Mouse (Mus musculus) thymus, postnatal 36 days (tissue): ENCODE measurements around the gene Olfr1341.
A peak's percentile ranks its signal among the peaks of the same experiment; 100 is the strongest.

ENCODE experiments used
- DNase-seq, 2 experiments: peaks; one replicate each; pipeline ENCODE4 v3.0.0; 2022; ENCODE audit warnings: mixed read lengths in 2 of 2

The Olfr1341 gene

GRCm38 (mm10) chr4:118703223-118703622 is at the start of gene Olfr1341:
TSS of gene Olfr1341 (plus strand) at chr4:118703523.
- DNase-seq = no peak

DNA sequence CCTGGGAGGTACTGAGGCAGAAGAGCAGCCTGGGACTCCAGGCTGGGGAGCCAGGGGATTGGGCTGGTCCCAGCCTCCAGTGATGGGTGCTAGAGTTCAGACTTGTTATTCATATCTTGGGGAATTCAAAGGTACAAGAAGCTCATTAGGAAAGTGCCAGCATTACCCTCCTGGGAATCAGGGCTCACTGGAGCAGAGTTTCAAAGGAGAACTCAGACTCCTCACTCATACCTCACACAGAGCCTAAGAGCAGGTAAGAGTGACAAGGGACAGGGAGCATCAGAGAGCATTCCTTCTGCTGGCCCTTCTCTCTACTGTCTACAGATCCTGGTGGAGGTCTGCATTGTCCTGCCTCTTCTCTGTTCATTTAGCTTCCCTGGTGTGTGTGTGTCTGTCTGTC is 44.7 kb upstream of the Olfr1341 start, which contains the start of gene Olfr62:
TSS of gene Olfr62 (plus strand) at position 301 of the 400 bp plus-strand sequence.
- DNase-seq = no peak

GRCm38 (mm10) chr4:118687086-118687485 is 16.2 kb upstream of the Olfr1341 start:
- no peak for DNase-seq

DNA sequence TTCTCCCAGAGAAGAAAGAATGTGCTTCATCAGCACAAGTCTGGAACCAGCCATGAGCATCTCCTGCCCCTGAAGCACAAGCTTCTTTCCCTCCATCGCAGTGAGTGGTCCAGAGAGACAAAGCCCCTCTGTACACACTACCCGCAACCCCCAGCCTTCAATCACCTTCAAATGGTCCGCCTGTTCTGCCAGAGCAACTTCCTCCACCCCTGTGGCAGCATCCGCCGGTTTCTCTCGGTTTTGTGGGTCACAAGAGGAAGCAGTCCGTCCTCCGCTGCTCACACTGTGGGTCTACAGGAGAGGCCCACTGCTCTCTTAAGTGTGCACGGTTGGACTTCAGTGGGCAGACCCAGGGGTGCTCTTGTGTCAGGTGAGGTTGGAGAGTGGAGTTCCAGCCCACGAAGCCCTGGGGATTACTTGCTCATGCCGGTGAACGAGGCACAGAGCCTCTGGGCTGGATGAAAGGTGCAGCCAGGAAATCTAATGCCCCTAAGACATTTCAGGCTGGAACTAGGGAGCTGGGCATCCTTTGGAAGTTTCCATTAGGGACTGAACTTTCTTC is 10.8 kb upstream of the Olfr1341 start, which contains the start of gene Olfr1342:
TSS of gene Olfr1342 (minus strand) at position 345 of the 562 bp plus-strand sequence.
- peak; percentile 3 to 12 for DNase-seq

- no peak for DNase-seq
Measured at GRCm38 (mm10) chr4:118693812-118694211, 9.5 kb upstream of the Olfr1341 start.

- DNase-seq = no peak
Measured at GRCm38 (mm10) chr4:118708086-118708485, 4.8 kb downstream of the Olfr1341 start.

DNA sequence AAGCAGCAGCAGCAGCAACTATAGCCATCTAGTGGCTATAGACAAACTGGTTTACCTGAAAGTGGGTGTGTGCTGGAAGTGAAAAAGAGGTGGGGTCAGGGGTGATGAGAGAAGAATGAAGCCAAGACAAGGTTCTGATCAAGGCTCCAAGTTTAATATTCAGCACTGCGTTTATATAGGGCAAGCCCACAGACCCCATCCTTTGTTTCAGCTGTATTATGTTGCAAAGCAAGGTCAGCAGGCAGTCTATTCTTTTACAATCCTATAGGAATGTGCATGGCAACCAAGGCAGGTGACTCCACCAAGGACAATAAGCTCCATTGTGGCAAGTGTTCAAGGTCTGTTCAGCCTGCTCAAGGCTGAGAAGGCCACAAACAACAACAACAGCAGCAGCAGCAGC is 8.3 kb downstream of the Olfr1341 start:
- no peak for DNase-seq

DNA sequence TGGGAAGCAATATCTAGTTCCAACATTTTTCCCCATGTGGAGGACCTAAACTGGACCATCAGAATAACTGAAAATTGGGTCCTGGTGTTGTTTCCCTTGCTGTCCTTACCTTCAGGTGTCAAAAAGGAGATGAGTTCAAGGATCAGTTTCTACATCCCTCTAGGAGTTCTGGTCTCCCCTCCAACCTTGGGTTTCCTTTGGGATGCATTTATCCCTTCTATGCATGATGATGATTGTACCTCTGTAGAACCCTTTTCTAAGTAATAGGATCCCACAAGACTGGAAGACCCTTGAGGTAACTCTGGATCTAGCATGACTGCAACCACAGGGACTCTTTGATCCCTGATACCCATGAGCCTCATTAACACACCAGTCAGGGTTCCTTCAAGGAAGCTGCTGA is 16.5 kb downstream of the Olfr1341 start, which contains the start of gene Olfr1340:
TSS of gene Olfr1340 (plus strand) at position 301 of the 400 bp plus-strand sequence.
- DNase-seq = no peak

DNA sequence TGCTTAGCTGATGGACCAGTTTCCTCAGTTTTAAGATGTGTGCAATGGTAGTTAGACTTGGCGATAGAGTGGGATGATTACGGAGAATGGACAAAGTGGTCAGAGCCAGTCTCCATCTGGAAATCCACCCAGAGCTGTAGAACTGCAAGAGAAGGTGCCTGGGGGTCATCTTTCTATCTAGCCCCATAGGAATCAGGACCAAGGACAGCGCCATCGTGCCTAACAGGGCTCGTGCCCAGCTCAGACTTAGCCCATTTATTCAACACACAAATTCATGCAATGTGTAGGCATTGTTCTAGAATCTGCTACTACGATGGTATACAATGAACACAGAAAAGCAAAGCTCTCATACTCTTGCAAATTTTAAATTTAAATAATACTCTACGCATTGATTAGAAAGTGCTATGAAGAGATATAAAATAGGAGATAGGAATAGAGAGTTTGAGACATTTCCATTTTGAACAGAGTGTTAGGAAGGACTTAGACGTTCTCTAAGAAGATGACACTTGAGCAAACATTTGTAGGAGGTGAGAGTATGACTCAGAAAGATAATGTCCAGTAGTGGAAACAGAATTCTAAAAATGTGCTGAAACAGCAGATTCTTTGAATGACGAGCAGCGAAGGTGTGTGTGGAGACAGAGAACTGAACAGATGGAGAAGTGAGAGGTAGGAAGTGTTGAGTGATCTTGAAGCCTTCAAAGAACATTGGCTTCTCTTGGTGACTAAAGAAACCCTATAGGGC is 18.6 kb downstream of the Olfr1341 start:
- no peak for DNase-seq

DNA sequence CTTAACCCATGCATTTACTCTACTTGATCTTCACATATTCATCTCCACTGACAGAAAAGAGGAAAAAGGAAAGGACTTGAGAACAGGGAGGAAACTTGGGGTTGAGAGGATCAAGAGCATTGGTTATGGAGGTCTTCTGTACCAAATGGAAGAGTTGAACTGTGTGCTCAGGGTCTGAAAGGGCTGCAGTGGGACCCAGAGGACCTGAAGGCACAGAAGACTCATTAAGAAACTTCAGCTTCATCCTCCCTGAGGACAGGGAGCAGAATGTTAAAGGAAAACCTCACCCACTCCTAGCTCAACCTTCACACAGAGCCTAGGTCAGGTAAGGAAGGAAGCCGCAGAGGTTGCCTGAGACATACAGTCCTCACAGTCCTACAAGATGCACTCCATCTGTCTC is 28.6 kb downstream of the Olfr1341 start, which contains the start of gene Olfr1339:
TSS of gene Olfr1339 (plus strand) at position 301 of the 400 bp plus-strand sequence.
- DNase-seq = no peak

DNA sequence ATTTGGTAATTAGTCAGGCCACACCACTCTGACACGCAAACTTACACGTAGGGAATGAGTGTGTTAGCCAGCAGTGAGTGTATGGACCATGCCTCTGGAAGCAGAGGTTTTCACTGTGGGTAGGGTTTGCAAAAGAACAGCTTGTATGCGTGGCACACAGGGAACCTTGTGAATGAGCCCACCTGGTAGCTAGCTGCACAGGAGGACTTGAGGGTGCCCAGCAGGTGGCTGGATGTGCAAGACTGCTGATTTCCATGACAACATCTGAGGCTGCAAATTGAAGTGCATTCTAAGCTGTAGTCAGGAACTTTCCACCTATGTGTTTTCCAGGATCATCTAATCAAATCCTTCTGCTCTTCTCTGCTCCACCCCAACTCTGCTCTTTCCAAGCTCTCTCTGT is 36.3 kb downstream of the Olfr1341 start:
- no peak for DNase-seq

DNA sequence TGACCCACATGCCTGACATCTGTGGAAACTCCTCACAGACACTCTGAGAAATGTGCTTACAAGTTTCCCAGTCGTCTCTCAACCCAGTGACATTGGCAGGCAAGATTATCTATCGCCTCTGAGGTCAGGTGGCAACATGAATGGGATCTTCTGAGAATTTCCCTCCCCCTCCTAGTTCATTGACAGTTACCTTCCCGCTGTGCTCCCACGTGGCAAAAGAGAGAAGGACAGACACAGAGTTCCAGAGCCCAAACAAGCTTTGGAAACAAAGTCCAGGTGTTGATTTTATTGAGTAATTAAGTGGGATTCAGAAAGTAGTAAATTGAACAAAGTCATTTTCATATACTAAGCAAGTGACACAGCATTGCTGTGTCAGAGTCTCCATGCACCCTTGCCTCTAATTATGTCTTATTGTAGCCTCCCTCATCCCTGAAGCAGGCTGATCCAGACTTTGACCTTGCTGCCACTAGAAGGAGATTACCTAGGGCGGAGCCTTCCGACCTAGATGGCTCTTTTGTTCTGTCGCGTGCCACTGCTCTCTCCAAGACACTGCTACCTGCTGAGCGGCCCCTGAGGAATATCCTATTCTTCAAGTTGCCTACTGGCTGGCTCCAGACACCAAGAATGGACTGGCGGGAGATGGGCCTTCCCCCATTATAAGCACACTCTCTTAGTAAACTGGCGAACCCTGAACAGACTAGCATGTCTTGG is 37.8 kb downstream of the Olfr1341 start:
- DNase-seq = no peak

- no peak for DNase-seq
Measured at GRCm38 (mm10) chr4:118741881-118742280, 38.6 kb downstream of the Olfr1341 start.

DNA sequence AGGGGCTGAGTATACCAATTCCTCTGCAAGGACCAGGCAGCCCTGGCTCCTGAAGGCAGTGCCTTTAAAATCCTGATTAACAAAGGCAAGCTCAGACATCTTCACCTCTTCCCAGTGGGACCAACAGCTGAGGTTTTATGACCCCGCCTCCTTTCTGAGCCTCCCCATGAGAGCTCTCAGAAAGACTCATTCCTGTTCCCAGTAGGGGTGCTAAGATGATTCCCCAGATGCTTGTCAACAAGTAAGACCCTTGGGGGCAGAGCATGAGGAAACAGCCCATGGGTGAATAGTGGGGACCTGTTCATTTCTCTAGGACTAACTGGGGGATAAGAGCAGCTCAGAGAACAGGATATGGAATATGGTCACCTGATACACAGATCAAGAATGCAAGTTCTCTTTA is 55.3 kb downstream of the Olfr1341 start, which contains the start of gene Olfr1338:
TSS of gene Olfr1338 (minus strand) at position 101 of the 400 bp plus-strand sequence.
- no peak for DNase-seq
